Mouse (Mus musculus) forebrain, embryonic 10.5 days (tissue): ENCODE data around the gene Krtap19-1. TPM values are rescaled to one million over a fixed set of nuclear protein-coding genes. Genes with fewer than 3 reads are reported as not detected.

Experiments
- DNase-seq: peaks from one replicate; pipeline ENCODE4 v3.0.0-alpha.2; 2017; ENCODE audit warnings: low spot score; ENCODE audit errors: extremely low spot score
- H3K27ac ChIP-seq: fragments of 300-500 bp; sonication (generic); 2 replicates; pipeline ENCODE4 v1.5.1; 2016; ENCODE audit warnings: mild to moderate bottlenecking
- H3K27me3 ChIP-seq: fragments of 300-500 bp; sonication (generic); 2 replicates; pipeline ENCODE4 v1.6.1; 2016; ENCODE audit warnings: mild to moderate bottlenecking; ENCODE audit not compliant: poor library complexity, severe bottlenecking
- H3K36me3 ChIP-seq: fragments of 300-500 bp; sonication (generic); replicated peaks from 2 replicates; pipeline ENCODE4 v1.6.1; 2016; ENCODE audit warnings: mild to moderate bottlenecking, moderate library complexity
- H3K4me1 ChIP-seq: fragments of 300-500 bp; sonication (generic); 2 replicates; pipeline ENCODE4 v1.6.1; 2016
- H3K4me3 ChIP-seq: fragments of 300-500 bp; sonication (generic); 2 replicates; pipeline ENCODE4 v1.5.1; 2016; ENCODE audit warnings: mild to moderate bottlenecking, moderate library complexity
- H3K9me3 ChIP-seq: fragments of 300-500 bp; sonication (generic); 2 replicates; pipeline ENCODE4 v1.6.1; 2016; ENCODE audit warnings: mild to moderate bottlenecking, moderate library complexity
- WGBS: fragments of 180-500 bp; shearing (Covaris S2); methylation state at CpG from one replicate; pipeline ENCODE4 v1.1.7; 2016; 5-methylcytosine and 5-hydroxymethylcytosine counted together
- polyA plus RNA-seq: library from polyadenylated mRNA; unstranded; fragments of >200 nt; fragmentation: Nextera tagmentation; extraction: Ambion mirVana; gene quantifications from 2 replicates; pipeline ENCODE4 v1.2.1, GENCODE M21; 2016

Gene Krtap19-1
- not detected in 2 replicates for polyA plus RNA-seq

DNA sequence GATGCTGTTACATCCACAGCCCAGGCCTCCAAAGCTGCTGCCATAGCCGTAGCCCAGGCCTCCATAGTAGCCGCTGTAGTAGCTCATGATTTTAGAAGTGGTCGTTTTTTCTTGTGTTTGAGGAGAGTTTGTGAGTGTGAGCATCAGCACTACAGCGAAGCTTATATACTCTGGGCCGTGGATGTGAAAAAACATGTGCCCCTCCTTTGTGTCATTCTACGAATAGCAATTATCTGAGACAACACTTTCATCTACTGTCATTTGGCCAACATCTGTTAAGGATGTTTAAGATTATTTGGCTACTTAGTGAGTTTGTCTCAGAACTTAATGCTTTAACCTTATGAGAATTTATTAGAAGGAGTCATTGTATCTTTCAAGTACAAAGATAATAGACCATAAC lies at the start of gene Krtap19-1:
Gene Krtap19-1, minus strand, starts transcription at position 101 of the 400 bp plus-strand sequence.
- Histone ChIP-seq H3K27me3 (no peaks in the 10 kb centered on the region), H3K27ac (no peak within 1 kb of the TSS), H3K9me3 (no peaks in the 10 kb centered on the region), H3K4me1 (no peaks in the 10 kb centered on the region), H3K36me3 (no peaks in the 10 kb centered on the region), H3K4me3 (no peak within 1 kb of the TSS)
- WGBS, result 86% methylated on average over 6 of the region's 6 CpGs
- DNase-seq, result no peak

DNA sequence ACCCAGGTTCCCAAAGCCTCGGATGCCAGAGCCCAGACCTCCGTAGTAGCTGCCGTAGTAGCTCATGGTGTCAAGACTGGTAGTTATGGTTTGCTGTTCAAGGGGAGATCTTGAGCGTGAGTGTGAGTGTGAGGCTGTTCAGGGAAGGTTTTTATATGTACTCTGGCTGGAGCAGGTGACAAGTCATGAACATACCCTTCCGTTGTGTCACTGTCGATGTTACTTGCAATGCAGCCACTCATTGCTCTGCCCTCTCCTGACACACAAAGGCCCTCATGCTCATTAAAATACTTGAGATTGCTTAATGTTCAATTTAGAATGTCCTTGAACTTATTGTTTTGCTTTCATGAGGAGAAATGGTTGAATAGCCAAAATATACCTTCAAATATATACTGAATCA lies 27.1 kb upstream of the Krtap19-1 start, which contains the start of gene Krtap19-5:
Gene Krtap19-5, minus strand, starts transcription at position 101 of the 400 bp plus-strand sequence.
- H3K27ac ChIP-seq, result no peak within 1 kb of the TSS
- no peaks in the 10 kb centered on the region for H3K36me3 ChIP-seq
- DNase-seq, result no peak
- H3K4me1 ChIP-seq, result no peaks in the 10 kb centered on the region
- H3K9me3 ChIP-seq, result no peaks in the 10 kb centered on the region
- no peak within 1 kb of the TSS for H3K4me3 ChIP-seq
- H3K27me3 ChIP-seq, result no peaks in the 10 kb centered on the region
- 93% methylated on average over 6 of the region's 6 CpGs for WGBS

DNA sequence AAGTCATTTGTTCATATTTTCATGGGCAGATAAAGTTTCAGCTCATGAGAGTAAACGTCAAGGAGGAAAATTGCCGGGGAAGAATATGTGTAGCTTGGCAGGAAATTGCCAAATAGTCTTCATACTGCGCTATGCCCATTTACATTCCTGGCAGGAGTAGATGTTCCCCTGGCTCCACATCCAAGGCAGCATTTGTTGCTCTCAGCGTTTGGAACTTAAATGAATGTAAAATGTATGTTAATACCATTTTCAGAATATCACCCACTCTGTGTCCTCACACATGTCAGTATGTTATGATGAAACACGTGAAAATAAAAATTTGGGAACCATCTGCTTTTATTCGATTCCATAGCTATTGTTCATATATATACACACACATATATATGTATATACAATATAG lies 17.7 kb upstream of the Krtap19-1 start:
- Histone ChIP-seq H3K27ac (no peak overlapping the region), H3K27me3 (no peaks in the 10 kb centered on the region), H3K9me3 (no peaks in the 10 kb centered on the region), H3K36me3 (no peaks in the 10 kb centered on the region), H3K4me3 (no peak overlapping the region), H3K4me1 (no peaks in the 10 kb centered on the region)
- no peak for DNase-seq
- 94% methylated on average over 6 of the region's 6 CpGs for WGBS

DNA sequence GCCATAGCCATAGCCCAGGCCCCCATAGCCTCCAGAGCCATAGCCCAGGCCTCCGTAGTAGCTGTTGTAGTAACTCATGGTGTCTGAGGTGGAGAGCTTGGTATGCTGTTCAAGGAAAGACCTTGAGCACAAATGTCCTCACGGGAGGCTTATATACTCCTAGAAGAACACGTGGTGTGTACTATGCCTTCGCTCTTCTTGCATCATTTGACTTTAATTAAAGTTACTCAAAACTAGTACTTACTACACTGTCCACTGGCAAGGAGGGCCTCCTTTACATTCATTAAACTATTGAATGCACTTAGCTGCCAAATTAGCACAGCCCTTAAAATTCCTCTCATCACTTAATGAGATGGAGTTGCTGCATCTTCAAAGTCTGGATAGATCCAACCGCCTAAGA lies 15.8 kb upstream of the Krtap19-1 start, which contains the start of gene Krtap19-4:
Gene Krtap19-4, minus strand, starts transcription at position 101 of the 400 bp plus-strand sequence.
- Histone ChIP-seq H3K9me3 (no peaks in the 10 kb centered on the region), H3K27me3 (no peaks in the 10 kb centered on the region), H3K4me3 (no peak within 1 kb of the TSS), H3K27ac (no peak within 1 kb of the TSS), H3K4me1 (no peaks in the 10 kb centered on the region), H3K36me3 (no peaks in the 10 kb centered on the region)
- 95% methylated on average over 5 of the region's 5 CpGs for WGBS
- no peak for DNase-seq

GRCm38 (mm10) chr16:88877938-88878337 lies 8.7 kb upstream of the Krtap19-1 start, which contains the start of gene Krtap19-3:
Gene Krtap19-3, minus strand, starts transcription at chr16:88878038.
- Histone ChIP-seq H3K36me3 (no peaks in the 10 kb centered on the region), H3K27me3 (no peaks in the 10 kb centered on the region), H3K27ac (no peak within 1 kb of the TSS), H3K9me3 (no peaks in the 10 kb centered on the region), H3K4me1 (no peaks in the 10 kb centered on the region), H3K4me3 (no peak within 1 kb of the TSS)
- WGBS, result 90% methylated on average over 2 of the region's 2 CpGs
- no peak for DNase-seq

DNA sequence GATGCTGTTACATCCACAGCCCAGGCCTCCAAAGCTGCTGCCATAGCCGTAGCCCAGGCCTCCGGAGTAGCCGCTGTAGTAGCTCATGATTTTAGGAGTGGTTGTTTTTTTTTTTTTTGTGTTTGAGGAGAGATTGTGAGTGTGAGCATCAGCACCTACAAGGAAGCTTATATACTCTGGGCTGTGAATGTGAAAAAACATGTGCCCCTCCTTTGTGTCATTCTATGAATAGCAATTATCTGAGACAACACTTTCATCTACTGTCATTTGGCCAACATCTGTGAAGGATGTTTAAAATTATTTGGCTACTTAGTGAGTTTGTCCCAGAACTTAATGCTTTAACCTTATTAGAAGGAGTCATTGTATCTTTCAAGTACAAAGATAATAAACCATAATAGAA lies 5.0 kb upstream of the Krtap19-1 start, which contains the start of gene Krtap19-2:
Gene Krtap19-2, minus strand, starts transcription at position 101 of the 400 bp plus-strand sequence.
- H3K4me1 ChIP-seq, result no peaks in the 10 kb centered on the region
- WGBS, result 95% methylated on average over 3 of the region's 3 CpGs

DNA sequence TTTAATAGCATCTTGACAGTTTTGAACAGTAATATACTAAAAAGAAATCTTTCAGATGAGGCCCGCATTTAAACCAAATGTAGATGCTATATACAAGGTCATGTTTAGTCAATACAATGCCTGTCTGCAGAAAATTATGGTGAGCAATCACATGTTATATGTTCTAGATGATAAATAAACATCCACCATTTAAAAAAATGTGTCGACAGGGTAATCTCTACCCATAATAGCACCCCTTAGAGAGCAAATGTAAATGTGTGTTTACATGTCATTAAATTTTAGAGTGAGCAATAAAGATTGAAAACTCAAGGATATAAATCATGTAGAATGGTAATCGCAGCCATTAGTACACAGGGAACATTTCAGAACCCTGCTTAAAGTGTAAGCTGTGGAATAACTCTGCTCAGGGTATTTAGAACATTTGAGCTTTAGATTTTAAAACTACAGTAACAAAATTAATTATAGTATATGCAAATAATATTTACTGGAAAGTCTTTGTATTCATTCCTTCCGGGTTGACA lies 4.3 kb downstream of the Krtap19-1 start:
- no peaks in the 10 kb centered on the region for H3K36me3 ChIP-seq
- H3K4me3 ChIP-seq, result no peak overlapping the region
- H3K9me3 ChIP-seq, result no peaks in the 10 kb centered on the region
- no peak overlapping the region for H3K27ac ChIP-seq
- 89% methylated on average over 4 of the region's 4 CpGs for WGBS
- H3K27me3 ChIP-seq, result no peaks in the 10 kb centered on the region
- H3K4me1 ChIP-seq, result no peaks in the 10 kb centered on the region
- no peak for DNase-seq

More for the DNA sequence above, 5.0 kb upstream of the Krtap19-1 start, which contains the start of gene Krtap19-2:
- Histone ChIP-seq H3K36me3 (no peaks in the 10 kb centered on the region), H3K9me3 (no peaks in the 10 kb centered on the region), H3K4me3 (no peak within 1 kb of the TSS), H3K27ac (no peak within 1 kb of the TSS), H3K27me3 (no peaks in the 10 kb centered on the region)
- no peak for DNase-seq

DNA sequence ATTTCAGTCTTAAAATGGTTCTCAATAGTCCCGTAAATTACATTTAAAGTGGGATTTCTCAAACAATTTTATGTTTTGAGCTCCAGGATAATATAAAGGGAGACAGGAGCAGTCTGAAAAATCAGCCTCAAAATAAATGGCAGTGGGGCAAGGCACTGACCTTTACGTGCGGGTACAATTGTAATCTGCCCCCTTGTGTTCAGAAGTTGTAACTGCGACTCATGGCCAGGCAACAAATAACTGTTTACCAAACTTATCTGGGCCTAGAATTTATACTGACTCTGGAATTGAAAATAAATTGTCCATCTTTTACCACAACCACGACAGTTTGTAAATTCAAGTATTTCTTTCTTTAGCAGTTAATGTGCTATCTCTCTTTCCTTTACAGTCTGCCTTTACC lies 17.8 kb downstream of the Krtap19-1 start:
- Histone ChIP-seq H3K27ac (no peak overlapping the region), H3K4me3 (no peak overlapping the region), H3K36me3 (no peaks in the 10 kb centered on the region), H3K27me3 (no peaks in the 10 kb centered on the region), H3K4me1 (no peaks in the 10 kb centered on the region), H3K9me3 (no peaks in the 10 kb centered on the region)
- WGBS, result 16% methylated on average over 5 of the region's 5 CpGs
- DNase-seq, result no peak

DNA sequence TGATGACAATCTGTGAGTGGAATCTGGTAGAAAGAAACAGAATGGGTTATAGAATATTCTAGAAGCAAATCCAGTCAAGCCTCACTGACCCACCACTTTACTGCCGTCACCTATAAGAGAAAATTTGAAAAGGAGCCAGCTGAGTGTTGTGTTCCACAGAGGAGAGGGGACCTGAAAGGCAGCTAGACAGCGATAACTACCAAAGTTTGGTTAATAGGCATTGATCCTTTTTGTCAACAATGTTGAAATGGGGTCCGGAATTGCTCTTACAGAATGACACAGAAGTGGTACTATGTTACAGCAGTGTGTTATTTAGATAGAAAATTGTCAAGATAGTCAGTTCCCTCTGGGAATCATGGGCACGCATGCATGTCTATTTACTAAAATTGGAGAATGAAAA lies 20.7 kb downstream of the Krtap19-1 start:
- DNase-seq, result no peak
- WGBS, result 87% methylated on average over 4 of the region's 4 CpGs
- Histone ChIP-seq H3K9me3 (no peaks in the 10 kb centered on the region), H3K4me3 (no peak overlapping the region), H3K27ac (no peak overlapping the region), H3K27me3 (no peaks in the 10 kb centered on the region), H3K36me3 (no peaks in the 10 kb centered on the region), H3K4me1 (no peaks in the 10 kb centered on the region)

DNA sequence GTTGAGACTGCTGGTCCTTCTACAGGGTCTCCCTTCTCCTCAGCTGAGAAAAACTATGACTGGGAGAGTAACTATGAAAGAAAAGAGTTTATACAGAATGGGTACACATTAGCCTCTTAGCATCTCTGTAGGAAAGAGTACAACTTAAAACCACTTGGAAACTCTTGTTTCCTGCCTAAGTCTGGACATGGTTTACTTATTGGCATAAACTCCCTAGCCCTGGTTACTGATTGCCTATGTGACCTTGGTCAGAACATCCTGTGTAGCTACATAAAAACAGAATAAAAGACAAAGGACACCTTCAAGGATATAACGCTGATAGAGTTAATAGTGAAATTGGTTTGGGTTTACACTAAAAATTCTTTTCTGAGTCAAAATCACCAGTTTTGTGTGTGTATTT lies 21.8 kb downstream of the Krtap19-1 start:
- H3K4me3 ChIP-seq, result no peak overlapping the region
- H3K4me1 ChIP-seq, result no peaks in the 10 kb centered on the region
- H3K27me3 ChIP-seq, result no peaks in the 10 kb centered on the region
- no peaks in the 10 kb centered on the region for H3K36me3 ChIP-seq
- 93% methylated on average over 1 of the region's 1 CpGs for WGBS
- no peak for DNase-seq
- H3K9me3 ChIP-seq, result no peaks in the 10 kb centered on the region
- H3K27ac ChIP-seq, result no peak overlapping the region

- no peaks in the 10 kb centered on the region for H3K4me1 ChIP-seq
- 62% methylated on average over 3 of the region's 3 CpGs for WGBS
- DNase-seq, result no peak
These were observed 42.2 kb downstream of the Krtap19-1 start for GRCm38 (mm10) chr16:88826978-88827377.

DNA sequence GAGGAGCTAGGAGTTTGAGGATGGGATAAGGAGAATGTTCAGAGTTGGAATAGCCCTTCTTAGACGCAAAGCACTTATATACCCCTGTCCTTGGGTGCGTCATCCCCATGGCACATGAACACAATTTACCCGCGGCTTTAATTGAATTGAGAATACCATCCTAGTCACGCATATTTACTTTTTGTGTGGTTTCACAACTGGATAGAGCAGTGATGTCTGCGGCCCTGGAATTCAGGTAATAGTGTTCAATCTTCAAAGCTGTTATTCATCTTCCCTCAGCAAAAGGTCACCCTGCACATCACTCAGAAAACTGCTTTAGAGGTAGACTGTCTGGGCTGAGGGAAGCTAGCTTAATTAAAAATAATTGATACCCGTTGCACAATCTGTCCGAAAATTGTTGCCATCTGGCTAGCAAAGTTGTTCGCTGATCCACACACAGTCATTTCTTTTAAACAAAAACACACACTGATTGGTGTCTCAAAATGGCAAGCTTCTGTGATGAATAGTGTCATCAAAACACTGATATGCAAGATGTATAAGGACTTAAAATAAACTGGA lies 43.0 kb downstream of the Krtap19-1 start, which contains the start of gene Krtap14:
Gene Krtap14, minus strand, starts transcription at position 51 of the 558 bp plus-strand sequence.
- 65% methylated on average over 9 of the region's 9 CpGs for WGBS
- no peak for DNase-seq
- Histone ChIP-seq H3K4me1 (no peaks in the 10 kb centered on the region), H3K27ac (no peak within 1 kb of the TSS), H3K27me3 (no peaks in the 10 kb centered on the region), H3K36me3 (no peaks in the 10 kb centered on the region), H3K4me3 (no peak within 1 kb of the TSS), H3K9me3 (no peaks in the 10 kb centered on the region)

More at GRCm38 (mm10) chr16:88826978-88827377, 42.2 kb downstream of the Krtap19-1 start:
- H3K9me3 ChIP-seq, result no peaks in the 10 kb centered on the region
- no peak overlapping the region for H3K4me3 ChIP-seq
- H3K27me3 ChIP-seq, result no peaks in the 10 kb centered on the region
- H3K27ac ChIP-seq, result no peak overlapping the region
- H3K36me3 ChIP-seq, result no peaks in the 10 kb centered on the region

DNA sequence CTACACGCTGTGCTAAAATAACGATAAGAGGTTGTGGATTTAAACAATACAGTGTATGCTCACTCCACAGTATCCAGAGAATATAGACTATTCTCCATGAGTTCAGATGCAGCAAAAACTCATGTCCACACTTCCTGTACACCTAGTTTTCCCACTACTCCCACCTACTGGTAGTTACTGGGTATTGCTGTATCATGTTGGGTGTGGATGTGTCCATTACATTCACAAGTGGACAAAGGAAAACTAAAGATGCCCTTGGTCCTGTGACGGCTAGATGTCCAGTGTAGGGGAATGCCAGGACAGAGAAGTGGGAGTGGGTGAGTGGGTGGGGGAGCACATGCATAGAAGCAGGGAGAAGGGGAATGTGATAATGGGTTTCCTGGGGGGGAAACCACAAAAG lies 45.5 kb downstream of the Krtap19-1 start:
- Histone ChIP-seq H3K9me3 (no peaks in the 10 kb centered on the region), H3K4me3 (no peak overlapping the region), H3K4me1 (no peaks in the 10 kb centered on the region), H3K36me3 (no peaks in the 10 kb centered on the region), H3K27me3 (no peaks in the 10 kb centered on the region), H3K27ac (no peak overlapping the region)
- DNase-seq, result no peak
- 81% methylated on average over 3 of the region's 3 CpGs for WGBS
